Mouse (Mus musculus) embryo, embryonic 11 days (tissue): ENCODE data around the gene Omt2a.
"Not testable (repeated sequence)": the region's sequence is repeated elsewhere in the genome, so short reads cannot be mapped to it uniquely, and the experiment has no call there.

Experiments used
- DNase-seq: peaks from one replicate; pipeline ENCODE4 v3.0.0-alpha.2; 2015

Gene Omt2a

GRCm38 (mm10) chr9:78296089-78296488 lies 18.5 kb downstream of the Omt2a start:
- DNase-seq = peak; percentile 59

- DNase-seq = not testable (repeated sequence)
Measured at GRCm38 (mm10) chr9:78294781-78295180, 19.8 kb downstream of the Omt2a start.

- not testable (repeated sequence) for DNase-seq
Measured at GRCm38 (mm10) chr9:78293683-78294082, 20.9 kb downstream of the Omt2a start.

- not testable (repeated sequence) for DNase-seq
Measured at GRCm38 (mm10) chr9:78292462-78292861, 22.1 kb downstream of the Omt2a start.

- not testable (repeated sequence) for DNase-seq
Measured at GRCm38 (mm10) chr9:78289723-78290122, 24.9 kb downstream of the Omt2a start, which contains the start of gene Gm10639. Gene Gm10639 (plus strand): TSS chr9:78289923.

GRCm38 (mm10) chr9:78289063-78289462 lies 25.5 kb downstream of the Omt2a start:
- not testable (repeated sequence) for DNase-seq

- DNase-seq = not testable (repeated sequence)
Measured at GRCm38 (mm10) chr9:78282002-78282711, 32.4 kb downstream of the Omt2a start.

- not testable (repeated sequence) for DNase-seq
Measured at GRCm38 (mm10) chr9:78270945-78271344, 43.7 kb downstream of the Omt2a start.
